Mouse (Mus musculus) testis, adult 2 months (tissue): ENCODE results near the gene Stambpl1.

Experiments used
- CTCF ChIP-seq: fragments of 200-500 bp; IDR thresholded peaks from 2 replicates; pipeline ENCODE4 v1.5.1; 2012; ENCODE audit warnings: low read depth, mild to moderate bottlenecking, inconsistent platforms, low read length, moderate library complexity; ENCODE audit not compliant: control insufficient read depth, insufficient read depth, insufficient replicate concordance
- POLR2A ChIP-seq: fragments of 200-500 bp; IDR thresholded peaks from 2 replicates; pipeline ENCODE4 v1.6.1; 2012; ENCODE audit warnings: low read depth, mild to moderate bottlenecking, inconsistent platforms, low read length, moderate library complexity; ENCODE audit not compliant: control insufficient read depth

- TF ChIP-seq POLR2A (no peak), CTCF (no peak)
Measured at GRCm38 (mm10) chr19:34186845-34187244, 5.2 kb upstream of the Stambpl1 start.
